ENCODE assay signal across 10 mouse cellular contexts in the genomic region with DNA sequence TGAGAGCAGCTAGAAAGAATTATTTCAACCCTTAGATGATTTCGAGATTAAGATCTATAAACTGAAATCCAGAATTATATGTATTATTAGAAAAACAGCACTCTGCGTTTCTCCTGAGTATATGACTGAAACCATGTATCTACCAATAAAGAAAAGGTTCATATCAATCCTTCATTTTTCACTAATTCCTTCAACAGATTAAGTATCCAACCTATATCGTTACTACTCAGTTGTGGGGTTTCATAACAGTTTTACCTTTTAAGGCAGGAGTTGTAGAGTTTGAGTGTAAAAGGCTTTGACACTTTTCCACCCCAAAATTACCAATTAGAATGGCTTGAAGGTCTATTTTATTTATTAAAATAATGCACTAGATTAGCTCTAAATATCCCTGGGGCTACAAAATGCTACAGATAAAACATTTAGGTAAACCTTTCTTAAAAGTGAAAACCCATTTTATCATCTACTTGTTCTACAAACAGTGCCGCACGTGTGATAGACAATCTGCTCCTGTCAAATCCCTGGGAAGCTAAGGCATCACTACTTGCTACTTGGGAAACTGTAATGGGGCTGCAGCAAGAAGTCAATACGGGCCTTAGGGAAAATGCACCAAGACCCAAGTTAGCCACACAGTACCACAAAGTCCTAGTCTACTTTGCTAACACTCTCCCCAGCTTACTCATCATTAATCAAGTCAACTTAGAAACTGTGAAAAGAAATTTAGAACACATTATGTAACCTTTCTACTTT. TPM values are rescaled to one million over a fixed set of nuclear protein-coding genes. Genes with fewer than 3 reads are reported as not detected.
DNase-seq lines count a peak whose midpoint lies in the region; ATAC-seq and TF ChIP-seq lines count a peak whose summit lies in the region.
"Had no signal": no experiment of that assay in that cellular context is flagged by ENCODE, and none has a peak within 500 bp of the region (broad histone marks: within the 10 kb centered on the region; RNA-seq: fewer than 3 reads in every experiment).

No protein-coding gene starts in this region.

- H3K27me3 ChIP-seq in heart, embryonic 10.5 days (ENCODE audit: insufficient read depth, poor library complexity, severe bottlenecking): no peaks in the 10 kb centered on the region
- H3K27me3 ChIP-seq in CH12.LX (replicated peaks): no peaks in the 10 kb centered on the region
- no peaks in the 10 kb centered on the region for H3K27me3 ChIP-seq in forebrain, embryonic 12.5 days
- H3K27me3 ChIP-seq in liver, embryonic 14.5 days (ENCODE audit: control insufficient read depth, insufficient read depth, low read length): no peaks in the 10 kb centered on the region
- H3K27me3 ChIP-seq: Patski had no signal

- no peak for TF ChIP-seq POLR2A in CH12.LX (IDR thresholded peaks at IDR 0.05; ENCODE audit: low read depth, low read length)

- no peak for DNase-seq in heart, embryonic 10.5 days (ENCODE audit: low spot score)
- no peak for DNase-seq in heart, adult 18-20 months
- DNase-seq in CH12.LX (ENCODE audit: extremely low read depth): no peak
- DNase-seq in liver, embryonic 14.5 days (ENCODE audit: low read depth in 3 of 3, low spot score in 3 of 3): no peak
- no peak for DNase-seq in cerebellum, postnatal 14 days
- DNase-seq in ovary, postnatal 36 days (ENCODE audit: low spot score): no peak
- DNase-seq in thymus, adult 18-20 months: no peak
- DNase-seq: kidney, adult 11 months had no signal

- in situ Hi-C loops in CH12.LX (cut with MboI; ENCODE audit: low pct_ligation_motif_present, low pct_unique_long_range_greater_than_20kb, low sequenced_read_pairs): no loop called here

- WGBS in heart, embryonic 10.5 days: 46% methylated on average over 6 of the region's 6 CpGs
- WGBS in forebrain, embryonic 12.5 days: 57% methylated on average over 6 of the region's 6 CpGs
- 25% methylated on average over 6 of the region's 6 CpGs for WGBS in liver, embryonic 14.5 days (ENCODE audit: insufficient replicate concordance)

- peak overlapping the region; percentile 95 for H3K4me2 ChIP-seq in CH12.LX (ENCODE audit: insufficient read depth, low read depth, poor library complexity, severe bottlenecking)
- peak overlapping the region; percentile 73 for H3K4me2 ChIP-seq in forebrain, embryonic 12.5 days
- H3K4me2 ChIP-seq in liver, embryonic 14.5 days (ENCODE audit: low read depth): peak overlapping the region; percentile 92

- peaks cover 8% of the 10 kb centered on the region for H3K4me1 ChIP-seq in heart, embryonic 10.5 days
- H3K4me1 ChIP-seq in CH12.LX (ENCODE audit: control insufficient read depth in 1 of 2, insufficient read depth in 2 of 2): peaks cover 0 to 38% of the 10 kb centered on the region in 2 experiments; a peak in 2 of 4 replicates
- H3K4me1 ChIP-seq in forebrain, embryonic 12.5 days: peaks cover 23% of the 10 kb centered on the region
- peaks cover 7 to 14% of the 10 kb centered on the region in 2 experiments for H3K4me1 ChIP-seq in liver, embryonic 14.5 days (replicated peaks; ENCODE audit: control insufficient read depth in 2 of 2, insufficient read depth in 2 of 2, low read length in 1 of 2)

- TF ChIP-seq CTCF in CH12.LX (conservative IDR thresholded peaks at IDR 0.05 in 1 of 2, IDR thresholded peaks at IDR 0.05 in 1 of 2; ENCODE audit: low read depth in 2 of 2, low read length in 2 of 2): no peak
- no peak for TF ChIP-seq CTCF in liver, embryonic 14.5 days (IDR thresholded peaks at IDR 0.05; ENCODE audit: low read depth)

- no peak for TF ChIP-seq EP300 in CH12.LX (IDR thresholded peaks at IDR 0.05; ENCODE audit: low read length)
- TF ChIP-seq EP300 in liver, embryonic 14.5 days (IDR thresholded peaks at IDR 0.05; ENCODE audit: low read depth): no peak

- H3K79me2 ChIP-seq in CH12.LX (replicated peaks; ENCODE audit: control insufficient read depth, extremely low read depth, insufficient read depth, poor library complexity, severe bottlenecking): peaks cover 55% of the 10 kb centered on the region

- no peaks in the 10 kb centered on the region for H3K9me3 ChIP-seq in heart, embryonic 10.5 days
- H3K9me3 ChIP-seq in CH12.LX (replicated peaks; ENCODE audit: low read length): no peaks in the 10 kb centered on the region
- no peaks in the 10 kb centered on the region for H3K9me3 ChIP-seq in forebrain, embryonic 12.5 days
- no peaks in the 10 kb centered on the region for H3K9me3 ChIP-seq in liver, embryonic 14.5 days (ENCODE audit: control insufficient read depth, low read length)

- no peak for ATAC-seq in forebrain, embryonic 12.5 days (ENCODE audit: low FRiP score)
- no peak for ATAC-seq in liver, embryonic 14.5 days (ENCODE audit: insufficient read depth)
- ATAC-seq: Patski had no signal

- peak overlapping the region; percentile 98 for H3K4me3 ChIP-seq in heart, embryonic 10.5 days
- H3K4me3 ChIP-seq in CH12.LX (replicated peaks in 1 of 3; ENCODE audit: low read depth in 2 of 3, low read length in 2 of 3, poor library complexity in 1 of 3): peak overlapping the region; percentile 64 to 92 (median 81)
- H3K4me3 ChIP-seq in forebrain, embryonic 12.5 days (replicated peaks): peak overlapping the region; percentile 98
- peak overlapping the region; percentile 80 to 99 for H3K4me3 ChIP-seq in liver, embryonic 14.5 days (ENCODE audit: insufficient read depth in 1 of 2, low read depth in 2 of 2, low read length in 2 of 2)

- no peak for TF ChIP-seq RAD21 in CH12.LX (IDR thresholded peaks at IDR 0.05; ENCODE audit: low read depth, low read length)

- dilution Hi-C loops in CH12.LX (cut with MboI; ENCODE audit: extremely low pct_ligation_motif_present, extremely low pct_unique_long_range_greater_than_20kb, low sequenced_read_pairs): no loop called here

- 0 out of 2 replicates have a peak, but pooled peaks cover 6% of the 10 kb centered on the region for H3K36me3 ChIP-seq in heart, embryonic 10.5 days
- peaks cover 2 to 17% of the 10 kb centered on the region in 2 experiments for H3K36me3 ChIP-seq in CH12.LX (replicated peaks in 1 of 2; ENCODE audit: control insufficient read depth in 1 of 2, insufficient read depth in 1 of 2, low read length in 1 of 2)
- peaks cover 3% of the 10 kb centered on the region; the same call in 1 of the 2 replicates for H3K36me3 ChIP-seq in forebrain, embryonic 12.5 days (replicated peaks)
- H3K36me3 ChIP-seq in liver, embryonic 14.5 days (replicated peaks; ENCODE audit: control insufficient read depth, insufficient read depth, low read depth): peaks cover 8% of the 10 kb centered on the region

- H3K9ac ChIP-seq in CH12.LX (ENCODE audit: insufficient read depth, low read depth): peak overlapping the region; percentile 99
- H3K9ac ChIP-seq in forebrain, embryonic 12.5 days: 0 out of 2 replicates have a peak overlapping the region, but pooled peaks have one; percentile 4
- peak overlapping the region; percentile 62 for H3K9ac ChIP-seq in liver, embryonic 14.5 days (replicated peaks)

- peak overlapping the region; percentile 52; the same call in 1 of the 2 replicates for H3K27ac ChIP-seq in heart, embryonic 10.5 days
- H3K27ac ChIP-seq in CH12.LX (ENCODE audit: insufficient read depth, low read depth): no peak overlapping the region
- no peak overlapping the region for H3K27ac ChIP-seq in forebrain, embryonic 12.5 days
- H3K27ac ChIP-seq in liver, embryonic 14.5 days: no peak overlapping the region

TF ChIP-seq in CH12.LX, 34 proteins besides CTCF, POLR2A, EP300 and RAD21:
- TF ChIP-seq TCF12 (IDR thresholded peaks at IDR 0.05; ENCODE audit: low read depth, low read length): no peak
- TF ChIP-seq MXI1 (IDR thresholded peaks at IDR 0.05; ENCODE audit: low read depth, low read length): 0 out of 2 replicates have a peak, but pooled peaks have one; percentile 27
- TF ChIP-seq CHD1 (IDR thresholded peaks at IDR 0.05; ENCODE audit: low read depth, low read length): peak; percentile 42
- peak; percentile 46; the same call in 1 of the 2 replicates for TF ChIP-seq SIN3A (IDR thresholded peaks at IDR 0.05; ENCODE audit: low read length)

RNA-seq across cellular contexts. Expression of gene Eif3a, which starts 2.1 kb away (rescaled TPM):
- polyA plus RNA-seq in heart, embryonic 10.5 days (2016; fragmentation: Nextera tagmentation; extraction: Ambion mirVana): 135 and 153 TPM in 2 replicates
- 100 to 1,000 TPM; 103 to 114 TPM for total RNA-seq in heart, adult 18-20 months (2021)
- 213 and 240 TPM in 2 replicates for total RNA-seq in CH12.LX (2012; rRNA removed)
- 120 and 128 TPM in 2 replicates for total RNA-seq in CH12.LX (2014; rRNA removed)
- polyA plus RNA-seq in CH12.LX (2012; ENCODE audit: insufficient read length, low read depth): 372 and 420 TPM in 2 replicates
- polyA plus RNA-seq in forebrain, embryonic 12.5 days (2016; fragmentation: Nextera tagmentation; extraction: Ambion mirVana): 136 and 137 TPM in 2 replicates
- 37.6 and 96.1 TPM in 2 replicates for polyA plus RNA-seq in liver, embryonic 14.5 days (2012; rRNA removed)
- 95.1 and 103 TPM in 2 replicates for polyA plus RNA-seq in liver, embryonic 14.5 days (2014; fragmentation: Nextera tagmentation; extraction: Ambion mirVana)

RNA-seq across cellular contexts. Expression of gene Fam45a, which starts 23.0 kb away (rescaled TPM):
- 28.5 and 30.6 TPM in 2 replicates for polyA plus RNA-seq in heart, embryonic 10.5 days (2016; fragmentation: Nextera tagmentation; extraction: Ambion mirVana)
- 10 to 100 TPM; 15.5 to 17.0 TPM for total RNA-seq in heart, adult 18-20 months (2021)
- total RNA-seq in CH12.LX (2012; rRNA removed) (16.2 TPM in 2 replicates), CH12.LX (2014; rRNA removed) (24.4 and 29.8 TPM in 2 replicates)
- 27.3 and 35.2 TPM in 2 replicates for polyA plus RNA-seq in CH12.LX (2012; ENCODE audit: insufficient read length, low read depth)
- polyA plus RNA-seq in forebrain, embryonic 12.5 days (2016; fragmentation: Nextera tagmentation; extraction: Ambion mirVana): 35.5 and 39.4 TPM in 2 replicates
- 8.5 and 11.8 TPM in 2 replicates for polyA plus RNA-seq in liver, embryonic 14.5 days (2012; rRNA removed)
- 25.7 and 29.3 TPM in 2 replicates for polyA plus RNA-seq in liver, embryonic 14.5 days (2014; fragmentation: Nextera tagmentation; extraction: Ambion mirVana)

RNA-seq across cellular contexts. Expression of gene Nanos1, which starts 32.6 kb away (rescaled TPM):
- 1.1 and 1.2 TPM in 2 replicates for polyA plus RNA-seq in heart, embryonic 10.5 days (2016; fragmentation: Nextera tagmentation; extraction: Ambion mirVana)
- total RNA-seq in heart, adult 18-20 months (2021): under 1 TPM; 0.17 to 0.26 TPM
- total RNA-seq in CH12.LX (2012; rRNA removed) (1.3 and 1.7 TPM in 2 replicates), CH12.LX (2014; rRNA removed) (3.1 and 3.2 TPM in 2 replicates)
- polyA plus RNA-seq in CH12.LX (2012; ENCODE audit: insufficient read length, low read depth): 0.91 and 1.2 TPM in 2 replicates
- polyA plus RNA-seq in forebrain, embryonic 12.5 days (2016; fragmentation: Nextera tagmentation; extraction: Ambion mirVana): 7.4 and 7.8 TPM in 2 replicates
- 1.00 and 1.3 TPM in 2 replicates for polyA plus RNA-seq in liver, embryonic 14.5 days (2012; rRNA removed)
- 1.2 and 1.9 TPM in 2 replicates for polyA plus RNA-seq in liver, embryonic 14.5 days (2014; fragmentation: Nextera tagmentation; extraction: Ambion mirVana)

Comparison
In these comparisons a context has a peak if more than half of its experiments do, and no peak if none do; other contexts are left out.
1. H3K9ac ChIP-seq: peak in every context shown above with its lines; median percentile 99 in CH12.LX; 62 in liver, embryonic 14.5 days; 4 in forebrain, embryonic 12.5 days.